Mouse (Mus musculus) liver, embryonic 18 days (tissue): ENCODE results near the gene Pip4k2c. TPM values are rescaled to one million over a fixed set of nuclear protein-coding genes. Genes with fewer than 3 reads are reported as not detected.

Source experiments
- polyA plus RNA-seq: library from polyadenylated mRNA; depleted of rRNA; stranded (reverse); fragments of >200 nt; gene quantifications from 2 replicates; pipeline ENCODE4 v1.2.3, GENCODE M21; 2012; rRNA removed

Pip4k2c gene
- polyA plus RNA-seq = 15.5 and 18.1 TPM in 2 replicates

GRCm38 (mm10) chr10:127211414-127211854, at the start of gene Pip4k2c:
Gene Pip4k2c, minus strand, starts transcription at chr10:127211585.

DNA sequence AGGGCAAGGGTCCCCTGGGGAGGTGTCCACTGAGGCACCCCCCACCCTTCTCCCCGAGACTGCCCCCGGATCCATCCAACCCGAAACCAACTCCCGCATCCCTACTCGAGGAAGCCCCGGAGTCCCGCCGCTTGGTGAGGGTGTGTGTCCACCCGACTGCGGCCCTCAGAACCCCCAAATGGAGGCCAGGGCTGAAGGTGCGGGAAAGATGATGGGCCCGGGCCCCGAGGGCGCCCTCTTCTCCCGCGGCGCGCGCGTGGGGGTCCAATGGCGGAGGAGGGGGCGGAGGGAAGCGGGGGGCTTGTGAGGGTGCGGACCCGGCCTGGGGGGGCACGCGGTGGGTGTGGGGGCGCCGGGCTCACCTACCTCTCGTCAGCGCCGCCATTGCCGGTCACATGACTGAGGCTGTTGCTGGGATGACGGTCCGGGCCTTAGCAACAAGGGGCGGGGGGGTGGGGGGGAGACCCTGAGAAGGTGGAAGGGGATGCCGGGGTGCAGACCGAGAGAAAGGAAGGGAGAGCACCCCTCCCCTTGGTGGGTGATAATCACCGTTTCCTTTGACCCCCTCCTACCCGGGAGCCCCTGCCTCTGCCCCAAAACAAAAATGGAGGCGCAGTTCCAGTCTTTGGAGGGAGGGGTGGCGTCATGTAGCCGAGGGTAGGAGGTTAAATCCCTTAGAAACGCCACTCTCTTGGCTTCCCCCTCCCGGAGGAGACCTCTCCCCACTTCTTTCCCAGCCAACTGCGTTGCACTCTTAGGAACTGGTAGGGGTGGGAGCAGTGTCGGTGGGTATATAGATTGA, 15.9 kb downstream of the Pip4k2c start, which contains the start of gene Dtx3:
Gene Dtx3, minus strand, starts transcription at position 401 of the 802 bp plus-strand sequence.

DNA sequence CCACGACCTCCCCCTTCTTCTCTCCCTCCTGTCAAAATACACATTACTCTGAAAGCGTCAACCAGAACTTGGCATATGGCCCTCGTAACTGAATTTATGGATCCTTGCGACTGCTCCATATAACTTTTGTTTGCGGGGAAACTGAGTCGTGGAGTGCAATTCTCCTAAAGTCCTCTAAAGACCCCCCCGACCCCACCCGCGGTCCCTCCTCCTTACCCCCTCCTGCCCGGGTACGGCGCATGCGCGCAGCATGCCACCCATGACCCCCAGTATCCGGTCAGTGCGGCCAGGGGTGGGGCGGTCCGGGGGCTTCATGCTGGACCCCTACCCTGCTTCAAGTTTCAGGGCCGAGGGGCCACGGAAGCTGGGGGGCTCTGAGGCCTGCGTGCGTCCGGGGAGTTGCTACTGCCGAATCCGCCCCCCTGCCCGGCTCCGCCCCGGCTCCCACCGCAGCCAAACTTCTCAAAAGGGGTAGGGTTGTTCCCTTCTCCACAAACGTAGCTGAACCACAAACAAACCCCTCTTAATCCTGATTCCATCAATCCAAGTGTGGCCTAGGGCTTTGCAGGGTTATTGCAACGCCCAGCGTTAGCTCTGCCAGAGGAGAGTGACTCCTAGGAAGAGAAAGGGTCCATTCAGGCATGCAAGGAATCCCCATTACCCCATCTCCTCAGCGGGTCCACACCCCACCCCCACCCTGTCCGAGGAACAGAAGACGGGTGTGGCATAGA, 21.6 kb downstream of the Pip4k2c start, which contains the start of gene Arhgef25:
Gene Arhgef25, minus strand, starts transcription at position 433 of the 731 bp plus-strand sequence.

GRCm38 (mm10) chr10:127179871-127180694, 31.3 kb downstream of the Pip4k2c start, which contains the start of gene Slc26a10:
Gene Slc26a10, minus strand, starts transcription at chr10:127180645.

GRCm38 (mm10) chr10:127164631-127165353, 46.6 kb downstream of the Pip4k2c start, which contains the start of gene B4galnt1:
Gene B4galnt1, plus strand, starts transcription at chr10:127165225.

Other genes with a start within 250 kb of the Pip4k2c start
- 19.6 and 22.6 TPM in 2 replicates for gene Ctdsp2, start 232.9 kb downstream of the Pip4k2c start, polyA plus RNA-seq
- gene Avil, start 210.9 kb downstream of the Pip4k2c start, polyA plus RNA-seq = 0.02 TPM in 2 replicates
- gene Tsfm, start 180.7 kb downstream of the Pip4k2c start, polyA plus RNA-seq = 20.5 and 23.7 TPM in 2 replicates
- gene Mettl1, start 170.2 kb downstream of the Pip4k2c start, polyA plus RNA-seq = 11.1 and 12.2 TPM in 2 replicates
- gene Eef1akmt3, start 170.1 kb downstream of the Pip4k2c start, polyA plus RNA-seq = 0.41 and 0.49 TPM in 2 replicates
- gene Cyp27b1, start 163.3 kb downstream of the Pip4k2c start, polyA plus RNA-seq = 0.08 and 0.10 TPM in 2 replicates
- gene March9, start 151.4 kb downstream of the Pip4k2c start, polyA plus RNA-seq = 0.23 and 0.24 TPM in 2 replicates
- 175 and 191 TPM in 2 replicates for gene Cdk4, start 148.1 kb downstream of the Pip4k2c start, polyA plus RNA-seq
- 73.1 and 76.9 TPM in 2 replicates for gene Tspan31, start 141.3 kb downstream of the Pip4k2c start, polyA plus RNA-seq
- 2.3 and 3.2 TPM in 2 replicates for gene Agap2, start 136.3 kb downstream of the Pip4k2c start, polyA plus RNA-seq
- 48.7 and 52.7 TPM in 2 replicates for gene Os9, start 90.5 kb downstream of the Pip4k2c start, polyA plus RNA-seq
- 21.1 and 27.0 TPM in 2 replicates for gene B4galnt1, start 46.4 kb downstream of the Pip4k2c start, polyA plus RNA-seq
- 3.8 and 4.2 TPM in 2 replicates for gene Slc26a10, start 30.9 kb downstream of the Pip4k2c start, polyA plus RNA-seq
- 5.2 and 6.2 TPM in 2 replicates for gene Arhgef25, start 21.5 kb downstream of the Pip4k2c start, polyA plus RNA-seq
- 25.7 and 36.5 TPM in 2 replicates for gene Dtx3, start 15.9 kb downstream of the Pip4k2c start, polyA plus RNA-seq
- gene Kif5a, start 51.8 kb upstream of the Pip4k2c start, polyA plus RNA-seq = 0.13 TPM in 2 replicates
- 57.1 and 59.5 TPM in 2 replicates for gene Dctn2, start 54.8 kb upstream of the Pip4k2c start, polyA plus RNA-seq
- gene Mbd6, start 77.4 kb upstream of the Pip4k2c start, polyA plus RNA-seq = 6.1 and 8.2 TPM in 2 replicates
- gene Mars, start 100.2 kb upstream of the Pip4k2c start, polyA plus RNA-seq = 45.8 and 49.7 TPM in 2 replicates
- gene Arhgap9, start 110.4 kb upstream of the Pip4k2c start, polyA plus RNA-seq = 11.3 and 12.3 TPM in 2 replicates
- 0.48 and 0.55 TPM in 2 replicates for gene Gli1, start 130.4 kb upstream of the Pip4k2c start, polyA plus RNA-seq
- gene Inhbe, start 142.8 kb upstream of the Pip4k2c start, polyA plus RNA-seq = 15.8 and 17.1 TPM in 2 replicates
- 5.6 and 6.3 TPM in 2 replicates for gene Inhbc, start 158.8 kb upstream of the Pip4k2c start, polyA plus RNA-seq
- gene R3hdm2, start 168.7 kb upstream of the Pip4k2c start, polyA plus RNA-seq = 10.7 and 13.9 TPM in 2 replicates